Mouse (Mus musculus) right cerebral cortex, postnatal 25 days (tissue): ENCODE results near the gene Vmn1r54.
A peak's percentile ranks its signal among the peaks of the same experiment; 100 is the strongest.
"Not testable (repeated sequence)": the region's sequence is repeated elsewhere in the genome, so short reads cannot be mapped to it uniquely, and the experiment has no call there.

Source experiments
- DNase-seq: peaks from one replicate; pipeline ENCODE4 v3.0.0; 2022

The Vmn1r54 gene

DNA sequence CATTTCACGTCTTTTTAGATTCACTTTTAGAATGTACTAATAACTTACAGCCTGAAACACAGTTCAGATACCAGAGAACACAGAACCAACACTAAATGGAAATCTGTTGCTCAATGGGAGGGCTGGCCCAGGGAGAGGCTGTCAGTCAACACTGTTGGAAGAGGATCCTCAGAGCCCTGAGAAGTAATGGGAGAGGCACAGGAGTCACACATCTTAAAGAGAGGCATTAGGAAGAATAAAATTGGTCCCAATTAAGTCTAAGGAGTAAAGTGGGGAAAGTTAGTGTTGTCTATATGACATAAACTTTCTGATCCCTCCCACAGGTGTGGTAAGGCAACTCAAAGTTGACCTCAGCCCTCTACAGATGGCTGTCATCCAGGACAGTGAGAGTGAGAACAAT is at the start of gene Vmn1r54:
Gene Vmn1r54 (plus strand): TSS at position 301 of the 400 bp plus-strand sequence.
- DNase-seq: no peak

- DNase-seq: not testable (repeated sequence)
These were observed 43.6 kb upstream of the Vmn1r54 start, which contains the start of gene V1ra8 for GRCm38 (mm10) chr6:90202493-90202892. V1ra8 (plus strand) TSS chr6:90202793.

DNA sequence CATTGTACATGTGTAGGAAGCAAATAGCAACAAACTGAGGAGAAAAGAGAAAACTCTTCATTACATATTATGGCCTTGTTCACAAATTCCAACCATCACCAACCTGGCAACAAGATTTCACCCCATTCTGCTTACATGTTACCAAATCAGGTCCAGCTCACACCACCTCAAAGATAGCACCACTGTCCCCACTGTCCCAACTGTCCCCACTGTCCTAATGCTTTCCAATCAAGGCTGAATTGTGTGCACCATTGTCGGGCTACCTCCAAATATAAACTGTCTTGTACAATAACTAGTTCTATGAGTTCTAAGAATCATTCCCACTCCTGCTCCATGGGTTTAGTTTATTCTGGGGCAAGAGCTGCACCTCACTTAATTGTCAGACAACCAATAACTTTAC is 21.8 kb upstream of the Vmn1r54 start, which contains the start of gene Vmn1r53:
Gene Vmn1r53 (minus strand): TSS at position 101 of the 400 bp plus-strand sequence.
- no peak for DNase-seq

- not testable (repeated sequence) for DNase-seq
These were observed 14.0 kb upstream of the Vmn1r54 start for GRCm38 (mm10) chr6:90232114-90232513.

DNA sequence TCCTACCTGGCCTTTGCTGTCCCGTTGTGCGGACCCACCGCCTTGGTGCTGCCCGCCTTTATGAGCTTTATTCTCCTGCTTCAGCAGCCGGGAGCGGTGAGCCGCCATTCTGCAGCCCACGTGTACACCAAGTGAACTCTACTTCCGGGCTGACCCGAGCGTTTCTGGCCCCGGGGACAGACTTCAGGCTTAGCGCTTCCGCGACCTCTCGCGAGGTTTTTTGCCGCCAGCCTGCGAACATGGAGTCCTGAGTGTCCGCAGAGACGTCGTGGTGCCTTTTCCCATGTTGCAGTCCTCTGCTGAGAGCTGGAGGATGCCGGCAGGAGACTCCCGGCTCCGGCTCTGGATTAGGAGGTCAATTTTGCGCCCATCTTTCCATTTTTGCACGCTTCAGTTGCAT is 13.4 kb upstream of the Vmn1r54 start:
- no peak for DNase-seq

DNA sequence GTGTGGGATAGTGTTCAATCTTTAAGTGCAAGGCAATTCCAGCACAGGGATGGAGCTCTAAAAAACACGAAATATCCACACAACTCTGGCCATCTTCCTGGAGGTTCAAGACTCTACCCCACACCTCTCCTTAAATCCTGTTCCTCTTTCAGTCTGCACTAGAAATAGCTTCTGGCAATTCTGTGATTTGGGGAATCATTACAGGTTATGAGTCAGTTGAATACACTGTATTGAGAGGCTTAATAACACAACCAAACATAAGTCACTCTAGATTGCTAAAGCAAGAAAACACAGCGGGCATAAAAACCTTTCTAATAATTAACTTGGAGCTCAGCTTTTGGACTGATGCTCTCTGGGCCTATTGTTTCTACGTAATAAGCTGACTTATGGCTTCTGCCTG is 2.1 kb upstream of the Vmn1r54 start:
- DNase-seq: no peak

DNA sequence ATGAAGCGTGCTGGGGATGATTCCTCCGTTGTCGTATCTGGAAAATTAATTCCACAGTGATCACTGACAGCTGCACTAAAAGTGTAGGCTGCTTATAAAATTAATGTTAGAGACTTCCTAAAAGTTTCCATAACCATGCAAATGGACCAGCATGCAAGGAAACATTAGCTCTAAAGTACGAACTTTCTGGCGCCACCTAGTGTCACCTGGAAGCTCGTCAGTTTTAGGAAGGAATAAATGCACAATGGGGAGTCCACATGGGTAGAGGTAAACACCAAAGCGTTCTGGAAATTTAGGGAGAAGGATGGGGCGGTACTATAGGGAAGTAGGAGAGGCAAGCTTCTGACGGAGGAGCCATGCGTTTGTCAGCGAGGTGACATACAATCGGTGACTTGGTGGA is 42.2 kb downstream of the Vmn1r54 start:
- no peak for DNase-seq

GRCm38 (mm10) chr6:90300919-90301318 is 54.8 kb downstream of the Vmn1r54 start, which contains the start of gene BC048671:
BC048671 (plus strand) TSS chr6:90301219.
- no peak for DNase-seq

GRCm38 (mm10) chr6:90306315-90306975 is 60.3 kb downstream of the Vmn1r54 start:
- DNase-seq: no peak

DNA sequence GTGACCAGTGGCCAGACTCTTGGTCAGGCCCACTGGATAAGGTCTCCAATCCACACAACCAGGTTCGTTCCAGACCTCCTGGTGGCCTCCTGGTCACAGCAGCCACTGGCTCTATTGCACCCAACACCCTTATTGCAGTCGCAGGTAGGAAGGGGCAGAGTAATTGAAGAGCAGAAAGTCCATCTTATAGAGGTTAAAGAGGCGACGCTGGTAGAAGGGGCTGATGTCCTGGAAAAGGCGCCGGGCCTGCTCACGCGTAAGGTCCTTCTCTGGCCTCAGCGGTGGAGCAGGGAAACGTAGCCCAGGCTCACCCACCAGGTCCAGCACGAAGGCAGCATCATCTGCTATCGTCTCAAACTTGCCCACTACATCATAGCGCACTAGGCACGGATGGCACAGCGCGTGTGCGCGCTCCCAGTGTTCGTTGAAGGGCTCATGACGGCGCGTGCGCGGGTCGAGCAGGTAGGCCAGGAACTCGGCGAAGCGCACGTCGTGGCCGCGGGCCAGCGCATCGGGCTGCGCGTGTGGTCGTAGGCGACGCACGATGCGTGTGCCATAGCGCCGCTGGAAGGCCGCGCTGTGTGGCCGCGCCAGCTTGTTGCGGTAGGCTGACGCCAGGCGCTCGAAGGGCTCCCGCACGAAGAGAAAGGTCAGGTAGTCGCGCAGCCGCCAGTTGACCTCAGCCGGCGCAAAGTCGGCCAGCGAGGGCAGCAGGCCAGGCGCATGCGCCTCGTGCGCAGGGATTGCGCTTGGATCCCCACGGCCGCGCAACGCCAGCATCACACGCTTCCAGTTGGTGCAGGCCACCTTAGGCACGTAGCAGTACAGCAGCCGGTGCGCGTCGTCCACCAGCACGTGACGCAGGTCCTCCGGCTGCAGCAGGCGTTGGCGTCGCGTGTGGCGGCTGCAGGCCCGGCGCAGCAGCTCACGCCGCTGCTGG is 63.0 kb downstream of the Vmn1r54 start:
- DNase-seq: no peak

GRCm38 (mm10) chr6:90315961-90316360 is 69.9 kb downstream of the Vmn1r54 start:
- peak; percentile 7 for DNase-seq

DNA sequence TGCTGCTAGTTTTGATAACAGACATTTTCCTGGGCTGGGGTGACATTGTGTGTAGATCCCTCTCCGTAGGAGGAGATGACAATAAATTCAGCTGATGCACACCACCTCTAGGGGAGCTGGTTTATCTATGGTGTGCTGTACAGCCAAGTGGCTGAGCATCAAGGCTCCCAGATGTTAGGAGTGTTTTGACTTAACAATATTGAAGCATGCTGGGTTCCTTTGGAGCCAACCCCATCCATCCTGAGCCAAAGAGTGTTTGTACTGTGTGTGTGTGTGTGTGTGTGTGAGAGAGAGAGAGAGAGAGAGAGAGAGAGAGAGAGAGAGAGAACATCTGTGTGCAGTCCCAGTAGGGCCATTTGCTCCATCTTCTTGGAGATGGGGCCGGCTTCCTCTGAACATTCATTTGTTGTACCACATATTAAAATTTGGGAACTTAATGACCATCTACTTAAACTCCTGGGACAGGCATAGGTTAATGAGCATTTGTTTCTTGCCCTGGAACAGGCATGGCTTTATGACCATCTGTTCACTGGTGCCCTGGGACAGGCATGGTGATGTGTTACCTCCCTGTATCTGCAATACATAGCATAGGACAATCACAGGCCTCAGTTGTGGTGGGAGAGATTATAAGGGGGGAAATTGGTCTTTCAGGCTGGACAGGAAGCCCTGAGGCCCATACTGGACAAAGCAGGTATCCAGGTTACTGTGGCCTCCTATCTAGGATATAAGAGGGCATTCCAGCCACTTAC is 71.6 kb downstream of the Vmn1r54 start:
- no peak for DNase-seq

GRCm38 (mm10) chr6:90319019-90319418 is 72.9 kb downstream of the Vmn1r54 start:
- DNase-seq: no peak

GRCm38 (mm10) chr6:90319475-90320191 is 73.5 kb downstream of the Vmn1r54 start:
- DNase-seq: no peak

GRCm38 (mm10) chr6:90320429-90320828 is 74.3 kb downstream of the Vmn1r54 start:
- DNase-seq: no peak
